Mouse (Mus musculus): ENCODE results near the gene Gse1. TPM values are rescaled to one million over a fixed set of nuclear protein-coding genes. Genes with fewer than 3 reads are reported as not detected.

Gse1 gene
- polyA plus RNA-seq, 1 experiment from 2014 or later, result 22.2 TPM

DNA sequence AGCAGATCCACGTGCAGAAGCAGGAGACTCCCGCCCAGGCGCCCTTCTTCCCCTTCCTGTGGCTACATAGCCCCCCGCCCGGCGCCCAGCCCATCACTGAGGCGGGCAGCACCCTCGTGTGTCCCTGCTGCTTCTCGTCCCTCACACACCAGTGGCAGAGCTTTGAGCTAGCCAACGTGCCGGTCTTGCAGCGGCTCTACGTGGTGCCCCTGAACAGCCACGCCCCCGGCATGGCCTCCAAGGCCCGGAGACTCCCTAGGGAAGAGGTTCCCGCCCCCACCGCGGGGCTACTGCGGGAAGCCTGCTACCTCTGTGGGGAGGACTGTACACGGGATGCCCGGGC, 1.3 kb downstream of the Gse1 start:
- peaks cover 13% of the 10 kb centered on the region for H3K27me3 ChIP-seq (ENCODE audit: control insufficient read depth, insufficient read depth, low read length)
- no peak overlapping the region for H3K27ac ChIP-seq (ENCODE audit: low read depth, low read length)
- DNase-seq (ENCODE audit: low spot score), result peak; percentile 75
- no peaks in the 10 kb centered on the region for H3K9me3 ChIP-seq (ENCODE audit: control insufficient read depth, low read length)
- peak overlapping the region; percentile 98 for H3K4me2 ChIP-seq (ENCODE audit: low read depth, low read length, severe bottlenecking)
- peaks cover 78% of the 10 kb centered on the region for H3K4me1 ChIP-seq (replicated peaks; ENCODE audit: control insufficient read depth, insufficient read depth, low read length)
- H3K36me3 ChIP-seq (ENCODE audit: control insufficient read depth, insufficient read depth, low read length), result no peaks in the 10 kb centered on the region
- peak overlapping the region; percentile 71 for H3K9ac ChIP-seq (ENCODE audit: low read length)
- peak overlapping the region; percentile 63 for H3K4me3 ChIP-seq (ENCODE audit: low read depth, low read length)
- under 1% methylated on average over 22 of the region's 22 CpGs for WGBS
- ATAC-seq (replicated peaks; ENCODE audit: low FRiP score), result no peak

DNA sequence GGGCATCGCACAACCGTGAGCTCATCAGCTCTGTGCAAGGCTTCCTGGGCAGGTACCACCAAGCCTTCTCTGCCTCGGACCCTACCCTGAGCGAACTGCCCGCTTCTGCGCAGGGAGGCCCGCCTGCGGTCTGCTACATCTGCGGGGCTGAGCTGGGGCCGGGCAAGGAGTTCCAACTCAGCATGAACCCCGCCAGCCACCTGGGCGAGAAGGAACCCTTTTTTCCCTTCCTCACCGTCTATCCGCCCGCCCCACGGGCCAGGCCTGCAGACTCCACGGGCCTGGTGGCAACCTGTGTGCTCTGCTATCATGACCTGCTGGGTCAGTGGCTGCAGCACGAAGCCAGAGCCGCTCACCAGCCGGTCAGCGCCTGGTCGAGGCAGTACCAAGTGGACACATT, 1.8 kb downstream of the Gse1 start:
- Histone ChIP-seq H3K36me3 (ENCODE audit: control insufficient read depth, insufficient read depth, low read length) (no peaks in the 10 kb centered on the region), H3K9ac (ENCODE audit: low read length) (peak overlapping the region; percentile 71), H3K9me3 (ENCODE audit: control insufficient read depth, low read length) (no peaks in the 10 kb centered on the region), H3K27me3 (ENCODE audit: control insufficient read depth, insufficient read depth, low read length) (peaks cover 13% of the 10 kb centered on the region), H3K27ac (ENCODE audit: low read depth, low read length) (no peak overlapping the region), H3K4me1 (replicated peaks; ENCODE audit: control insufficient read depth, insufficient read depth, low read length) (peaks cover 75% of the 10 kb centered on the region), H3K4me2 (ENCODE audit: low read depth, low read length, severe bottlenecking) (peak overlapping the region; percentile 98), H3K4me3 (ENCODE audit: low read depth, low read length) (peak overlapping the region; percentile 63)
- ATAC-seq (replicated peaks; ENCODE audit: low FRiP score), result no peak
- WGBS, result 7% methylated on average over 22 of the region's 22 CpGs
- DNase-seq (ENCODE audit: low spot score), result peak; percentile 67

DNA sequence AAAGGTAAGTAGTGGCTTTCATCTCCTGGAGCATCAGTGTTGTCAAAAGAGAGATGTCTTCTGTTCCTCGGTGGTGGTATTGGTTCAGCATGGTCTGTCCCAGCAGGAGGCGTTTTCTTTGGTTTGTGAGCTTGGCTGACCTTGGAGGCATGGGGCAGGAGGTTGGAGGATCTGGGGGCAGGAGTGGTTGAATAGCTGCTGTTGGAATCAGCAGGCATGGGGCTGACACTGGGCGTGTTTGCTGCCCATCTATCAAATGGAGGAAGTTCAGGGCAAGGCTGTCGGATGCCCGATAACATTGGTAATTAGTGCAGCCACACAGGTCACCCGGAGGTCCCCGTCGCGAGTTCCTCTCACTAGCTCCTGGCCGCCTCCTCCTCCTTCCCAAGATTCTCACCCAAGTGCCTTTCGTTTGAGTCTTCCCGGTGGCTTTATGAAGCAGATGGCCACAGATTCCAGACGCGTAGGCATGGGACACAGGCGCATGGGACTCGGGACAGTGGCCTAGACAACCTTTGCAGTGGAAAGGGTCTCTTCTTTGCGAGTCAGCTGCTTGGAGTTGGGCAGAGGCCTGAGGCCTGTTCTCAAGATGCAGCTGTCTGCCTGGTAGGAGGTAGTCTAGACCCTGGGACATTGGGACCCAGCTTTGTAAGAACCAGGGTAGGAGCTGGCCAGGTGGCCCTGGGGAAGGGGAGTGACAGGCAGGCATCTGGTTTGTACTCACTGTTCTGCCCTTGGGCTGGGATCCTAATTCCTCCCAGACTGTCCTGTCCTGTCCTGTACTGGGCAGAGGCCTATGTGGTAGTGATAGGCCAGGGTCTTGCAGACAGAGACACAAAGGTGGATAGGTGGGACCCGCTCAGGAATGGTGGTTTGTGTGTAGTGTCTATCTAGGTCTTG, 2.7 kb downstream of the Gse1 start:
- Histone ChIP-seq H3K27me3 (ENCODE audit: control insufficient read depth, insufficient read depth, low read length) (peaks cover 13% of the 10 kb centered on the region), H3K27ac (ENCODE audit: low read depth, low read length) (no peak overlapping the region)
- no peak for ATAC-seq (replicated peaks; ENCODE audit: low FRiP score)

DNA sequence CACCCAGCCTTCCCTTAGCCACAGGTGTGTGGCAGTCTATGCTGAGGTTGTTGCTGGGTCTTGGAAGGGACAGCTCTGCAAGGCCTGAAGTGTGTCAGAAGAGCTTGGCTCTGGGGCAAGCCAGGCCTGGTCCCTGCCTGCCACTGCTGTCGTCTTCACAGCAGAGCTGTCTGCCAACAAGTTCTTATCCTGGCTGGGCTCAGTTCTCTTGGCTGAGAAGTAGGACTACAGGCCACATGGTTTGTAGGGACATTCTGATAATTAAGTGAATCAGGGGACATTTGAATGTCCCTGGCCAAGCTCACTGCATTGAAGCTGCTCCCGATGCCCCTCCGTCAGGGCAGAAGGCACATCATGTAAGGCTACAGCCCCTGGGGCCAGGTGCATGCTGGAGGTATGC, 3.6 kb downstream of the Gse1 start:
- peaks cover 13% of the 10 kb centered on the region for H3K27me3 ChIP-seq (ENCODE audit: control insufficient read depth, insufficient read depth, low read length)
- H3K9ac ChIP-seq (ENCODE audit: low read length), result no peak overlapping the region; the same call in 1 of the 2 replicates
- H3K4me2 ChIP-seq (ENCODE audit: low read depth, low read length, severe bottlenecking), result peak overlapping the region; percentile 98; the same call in 1 of the 2 replicates
- no peaks in the 10 kb centered on the region; the same call in 1 of the 2 replicates for H3K9me3 ChIP-seq (ENCODE audit: control insufficient read depth, low read length)
- 72% methylated on average over 3 of the region's 3 CpGs for WGBS
- no peak for DNase-seq (ENCODE audit: low spot score)
- H3K27ac ChIP-seq (ENCODE audit: low read depth, low read length), result no peak overlapping the region
- no peak overlapping the region; the same call in 1 of the 2 replicates for H3K4me3 ChIP-seq (ENCODE audit: low read depth, low read length)
- ATAC-seq (replicated peaks; ENCODE audit: low FRiP score), result no peak
- H3K4me1 ChIP-seq (replicated peaks; ENCODE audit: control insufficient read depth, insufficient read depth, low read length), result peaks cover 59% of the 10 kb centered on the region
- H3K36me3 ChIP-seq (ENCODE audit: control insufficient read depth, insufficient read depth, low read length), result no peaks in the 10 kb centered on the region

More for the DNA sequence above, 2.7 kb downstream of the Gse1 start:
- Histone ChIP-seq H3K9ac (ENCODE audit: low read length) (peak overlapping the region; percentile 71), H3K4me3 (ENCODE audit: low read depth, low read length) (peak overlapping the region; percentile 63), H3K9me3 (ENCODE audit: control insufficient read depth, low read length) (no peaks in the 10 kb centered on the region), H3K4me2 (ENCODE audit: low read depth, low read length, severe bottlenecking) (peak overlapping the region; percentile 98), H3K4me1 (replicated peaks; ENCODE audit: control insufficient read depth, insufficient read depth, low read length) (peaks cover 67% of the 10 kb centered on the region), H3K36me3 (ENCODE audit: control insufficient read depth, insufficient read depth, low read length) (no peaks in the 10 kb centered on the region)
- DNase-seq (ENCODE audit: low spot score), result no peak
- 41% methylated on average over 18 of the region's 18 CpGs for WGBS

GRCm38 (mm10) chr8:120232398-120232797, 4.1 kb downstream of the Gse1 start:
- no peak for ATAC-seq (replicated peaks; ENCODE audit: low FRiP score)
- no peak overlapping the region for H3K27ac ChIP-seq (ENCODE audit: low read depth, low read length)
- 48% methylated on average over 4 of the region's 4 CpGs for WGBS
- peak overlapping the region; percentile 98 for H3K4me2 ChIP-seq (ENCODE audit: low read depth, low read length, severe bottlenecking)
- H3K9ac ChIP-seq (ENCODE audit: low read length), result no peak overlapping the region; the same call in none of the 2 replicates
- peak overlapping the region; percentile 9; the same call in 1 of the 2 replicates for H3K4me3 ChIP-seq (ENCODE audit: low read depth, low read length)
- no peak for DNase-seq (ENCODE audit: low spot score)
- no peaks in the 10 kb centered on the region for H3K36me3 ChIP-seq (ENCODE audit: control insufficient read depth, insufficient read depth, low read length)
- H3K4me1 ChIP-seq (replicated peaks; ENCODE audit: control insufficient read depth, insufficient read depth, low read length), result peaks cover 55% of the 10 kb centered on the region
- no peaks in the 10 kb centered on the region; the same call in 1 of the 2 replicates for H3K9me3 ChIP-seq (ENCODE audit: control insufficient read depth, low read length)
- peaks cover 13% of the 10 kb centered on the region for H3K27me3 ChIP-seq (ENCODE audit: control insufficient read depth, insufficient read depth, low read length)

DNA sequence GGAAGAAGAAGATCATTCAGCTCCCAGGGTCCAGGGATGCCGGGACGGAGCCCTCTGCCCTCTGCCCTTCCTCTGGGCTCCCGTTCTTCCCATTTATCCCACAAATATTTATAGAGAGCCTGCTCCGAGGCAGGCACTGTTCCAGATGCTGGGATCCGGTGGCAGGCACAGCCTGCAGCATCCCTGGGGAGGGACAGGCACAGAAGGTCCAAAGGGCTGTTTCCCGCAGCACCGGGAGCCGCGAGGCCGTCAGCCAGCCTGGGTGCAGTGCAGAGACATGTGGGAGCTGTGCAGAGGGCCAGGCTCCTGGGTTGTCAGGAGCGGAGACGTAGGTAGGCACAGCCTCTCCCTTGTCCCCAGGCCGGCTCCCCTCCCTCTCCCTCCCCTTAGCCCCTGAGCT, 4.7 kb downstream of the Gse1 start:
- H3K36me3 ChIP-seq (ENCODE audit: control insufficient read depth, insufficient read depth, low read length), result no peaks in the 10 kb centered on the region
- H3K4me3 ChIP-seq (ENCODE audit: low read depth, low read length), result peak overlapping the region; percentile 9; the same call in 1 of the 2 replicates
- H3K4me2 ChIP-seq (ENCODE audit: low read depth, low read length, severe bottlenecking), result peak overlapping the region; percentile 98
- H3K4me1 ChIP-seq (replicated peaks; ENCODE audit: control insufficient read depth, insufficient read depth, low read length), result peaks cover 51% of the 10 kb centered on the region
- H3K9me3 ChIP-seq (ENCODE audit: control insufficient read depth, low read length), result no peaks in the 10 kb centered on the region; the same call in 1 of the 2 replicates
- peak overlapping the region; percentile 39 for H3K9ac ChIP-seq (ENCODE audit: low read length)
- H3K27ac ChIP-seq (ENCODE audit: low read depth, low read length), result no peak overlapping the region
- H3K27me3 ChIP-seq (ENCODE audit: control insufficient read depth, insufficient read depth, low read length), result peaks cover 13% of the 10 kb centered on the region
- no peak for ATAC-seq (replicated peaks; ENCODE audit: low FRiP score)
- DNase-seq (ENCODE audit: low spot score), result no peak
- WGBS, result 41% methylated on average over 13 of the region's 13 CpGs

- whole genome bisulfite sequencing, result 73% methylated on average over 12 of the region's 12 CpGs
- H3K4me2 ChIP-seq (ENCODE audit: low read depth, low read length, severe bottlenecking), result no peak overlapping the region
- no peaks in the 10 kb centered on the region; the same call in 1 of the 2 replicates for H3K9me3 ChIP-seq (ENCODE audit: control insufficient read depth, low read length)
- peaks cover 10% of the 10 kb centered on the region for H3K27me3 ChIP-seq (ENCODE audit: control insufficient read depth, insufficient read depth, low read length)
- no peak for ATAC-seq (replicated peaks; ENCODE audit: low FRiP score)
- no peak for DNase-seq (ENCODE audit: low spot score)
- H3K27ac ChIP-seq (ENCODE audit: low read depth, low read length), result no peak overlapping the region
- H3K4me1 ChIP-seq (replicated peaks; ENCODE audit: control insufficient read depth, insufficient read depth, low read length), result peaks cover 44% of the 10 kb centered on the region
- no peak overlapping the region for H3K4me3 ChIP-seq (ENCODE audit: low read depth, low read length)
- H3K9ac ChIP-seq (ENCODE audit: low read length), result no peak overlapping the region
- H3K36me3 ChIP-seq (ENCODE audit: control insufficient read depth, insufficient read depth, low read length), result no peaks in the 10 kb centered on the region
These were observed 6.2 kb downstream of the Gse1 start for GRCm38 (mm10) chr8:120234457-120234856.

GRCm38 (mm10) chr8:120234866-120235265, 6.6 kb downstream of the Gse1 start:
- H3K27me3 ChIP-seq (ENCODE audit: control insufficient read depth, insufficient read depth, low read length), result peaks cover 6% of the 10 kb centered on the region
- DNase-seq (ENCODE audit: low spot score), result no peak
- no peak overlapping the region for H3K27ac ChIP-seq (ENCODE audit: low read depth, low read length)
- H3K4me3 ChIP-seq (ENCODE audit: low read depth, low read length), result no peak overlapping the region
- ATAC-seq (replicated peaks; ENCODE audit: low FRiP score), result no peak
- H3K4me1 ChIP-seq (replicated peaks; ENCODE audit: control insufficient read depth, insufficient read depth, low read length), result peaks cover 40% of the 10 kb centered on the region
- H3K9ac ChIP-seq (ENCODE audit: low read length), result no peak overlapping the region
- H3K9me3 ChIP-seq (ENCODE audit: control insufficient read depth, low read length), result no peaks in the 10 kb centered on the region; the same call in 1 of the 2 replicates
- no peak overlapping the region for H3K4me2 ChIP-seq (ENCODE audit: low read depth, low read length, severe bottlenecking)
- WGBS, result 83% methylated on average over 8 of the region's 8 CpGs
- no peaks in the 10 kb centered on the region for H3K36me3 ChIP-seq (ENCODE audit: control insufficient read depth, insufficient read depth, low read length)
